Mouse (Mus musculus): ENCODE results near the gene Ube2v1. TPM values are rescaled to one million over a fixed set of nuclear protein-coding genes. Genes with fewer than 3 reads are reported as not detected.
"Not testable (repeated sequence)": the region's sequence is repeated elsewhere in the genome, so short reads cannot be mapped to it uniquely, and the experiment has no call there.

The Ube2v1 gene
- total RNA-seq, 2 experiments from 2014 or later: 45.1 to 86.3 TPM

GRCm38 (mm10) chr2:167625670-167626069 is 6.2 kb downstream of the Ube2v1 start:
- ATAC-seq (ENCODE audit: poor library complexity, severe bottlenecking): no peak

DNA sequence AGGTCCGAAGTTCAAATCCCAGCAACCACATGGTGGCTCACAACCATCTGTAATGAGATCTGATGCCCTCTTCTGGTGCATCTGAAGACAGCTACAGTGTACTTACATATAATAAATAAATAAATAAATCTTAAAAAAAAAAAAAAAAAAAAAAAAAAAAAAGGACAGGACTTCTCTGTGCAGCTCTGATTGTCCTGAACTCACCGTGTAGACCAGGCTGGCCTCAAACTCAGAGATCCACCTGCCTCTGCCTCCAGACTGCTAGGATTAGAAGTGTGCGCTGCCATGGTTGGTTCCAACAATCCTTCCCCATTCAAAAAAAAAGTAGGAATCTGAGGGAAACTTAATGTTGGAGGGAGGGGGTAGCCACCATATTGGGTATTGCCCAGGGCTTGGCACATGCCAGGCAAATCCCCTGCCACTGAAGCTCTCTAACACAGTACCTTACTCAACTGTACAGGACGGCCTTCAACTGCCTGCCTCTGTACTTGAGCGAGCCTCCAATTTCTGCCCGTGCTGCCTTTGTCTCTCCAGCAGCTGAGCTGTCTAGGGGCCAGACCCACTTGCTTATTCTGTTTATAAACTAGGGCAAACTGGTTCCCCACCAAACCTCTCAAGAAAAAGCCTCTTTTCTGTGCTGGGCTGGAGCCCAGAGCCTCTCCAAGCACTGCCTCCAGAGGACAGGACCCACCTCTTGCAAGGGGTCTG is 7.4 kb downstream of the Ube2v1 start:
- no peak for ATAC-seq (ENCODE audit: poor library complexity, severe bottlenecking)

DNA sequence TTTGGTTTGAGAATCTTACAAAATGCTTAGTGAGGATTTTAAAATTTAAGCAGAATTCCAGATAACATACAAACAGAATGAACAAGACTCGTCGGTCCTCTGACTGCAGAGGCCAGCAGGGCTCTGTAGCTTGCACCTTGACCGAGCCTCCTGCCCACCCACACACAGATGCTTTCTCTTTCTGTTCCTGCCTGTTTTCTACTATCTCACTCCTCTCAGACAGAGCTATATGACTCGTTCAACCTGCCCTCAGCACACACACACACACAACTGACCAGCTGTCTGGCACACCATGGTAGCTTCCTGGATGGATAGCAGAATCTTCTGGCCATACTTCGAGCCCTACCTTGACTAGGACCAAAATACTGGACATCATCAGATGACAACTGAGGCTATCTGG is 8.9 kb downstream of the Ube2v1 start:
- no peak for ATAC-seq (ENCODE audit: poor library complexity, severe bottlenecking)

- no peak for ATAC-seq (ENCODE audit: poor library complexity, severe bottlenecking)
Observed at GRCm38 (mm10) chr2:167622352-167622751, 9.5 kb downstream of the Ube2v1 start.

GRCm38 (mm10) chr2:167621255-167622087 is 10.4 kb downstream of the Ube2v1 start:
- no peak for ATAC-seq (ENCODE audit: poor library complexity, severe bottlenecking)

DNA sequence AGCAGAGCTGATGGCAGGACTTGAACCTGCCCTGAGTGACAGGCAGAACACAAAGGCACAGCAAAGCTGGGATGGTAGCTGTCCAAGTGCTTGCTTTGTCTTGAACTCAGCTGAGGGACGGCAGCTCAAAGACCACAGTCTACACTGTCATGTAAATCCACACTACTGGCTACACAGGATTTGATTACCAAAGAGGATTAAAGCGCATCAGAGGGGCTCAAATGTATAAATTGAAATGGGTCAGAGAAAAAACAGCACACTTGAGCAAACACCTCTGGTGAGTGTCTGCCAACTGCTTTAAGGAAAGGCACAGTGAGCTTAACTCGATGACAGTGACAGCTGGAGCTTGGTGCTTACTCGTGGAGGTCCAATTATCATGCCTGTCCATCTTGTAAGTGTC is 14.4 kb downstream of the Ube2v1 start:
- ATAC-seq (ENCODE audit: poor library complexity, severe bottlenecking): no peak

DNA sequence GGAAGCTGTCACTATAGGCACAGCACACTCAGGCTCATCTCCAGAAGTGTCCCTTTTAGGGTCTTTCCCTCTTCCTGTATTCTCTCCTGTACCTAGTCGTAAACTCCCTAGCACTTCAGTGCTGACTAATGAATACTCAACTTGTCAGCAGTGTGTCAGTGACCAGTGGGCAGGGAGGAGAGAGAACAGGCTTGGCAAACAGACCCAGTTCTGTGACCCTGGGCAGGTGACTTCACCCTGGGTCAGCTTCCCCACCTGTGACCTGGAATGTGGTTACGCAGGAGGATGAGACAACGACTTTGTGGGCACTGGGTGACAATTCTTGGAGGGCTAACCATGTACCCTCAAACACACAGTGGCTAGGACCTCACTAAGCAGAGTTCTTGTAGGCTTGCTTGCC is 14.9 kb downstream of the Ube2v1 start:
- ATAC-seq (ENCODE audit: poor library complexity, severe bottlenecking): no peak

- not testable (repeated sequence) for ATAC-seq (ENCODE audit: poor library complexity, severe bottlenecking)
Observed at GRCm38 (mm10) chr2:167613335-167613734, 18.6 kb downstream of the Ube2v1 start.

DNA sequence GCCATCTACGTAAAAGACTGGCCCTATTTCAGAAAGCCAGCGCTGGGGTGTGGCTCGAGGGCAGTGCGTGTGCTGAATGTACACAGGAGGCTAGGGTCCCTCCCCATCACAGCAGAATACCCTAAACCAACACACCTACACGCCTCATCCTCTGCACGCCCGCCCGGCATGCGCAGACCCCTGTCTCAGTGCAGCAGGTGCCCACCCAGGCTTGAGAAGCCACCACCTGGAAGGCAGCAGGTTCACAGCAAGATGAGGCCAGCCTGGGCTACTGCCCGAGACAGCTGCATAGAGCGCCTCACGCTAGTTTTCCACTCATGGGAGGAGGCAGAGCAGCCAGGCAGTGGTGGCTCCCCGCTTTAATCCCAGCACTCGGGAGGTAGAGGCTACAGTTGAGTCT is 19.8 kb downstream of the Ube2v1 start:
- ATAC-seq (ENCODE audit: poor library complexity, severe bottlenecking): no peak

DNA sequence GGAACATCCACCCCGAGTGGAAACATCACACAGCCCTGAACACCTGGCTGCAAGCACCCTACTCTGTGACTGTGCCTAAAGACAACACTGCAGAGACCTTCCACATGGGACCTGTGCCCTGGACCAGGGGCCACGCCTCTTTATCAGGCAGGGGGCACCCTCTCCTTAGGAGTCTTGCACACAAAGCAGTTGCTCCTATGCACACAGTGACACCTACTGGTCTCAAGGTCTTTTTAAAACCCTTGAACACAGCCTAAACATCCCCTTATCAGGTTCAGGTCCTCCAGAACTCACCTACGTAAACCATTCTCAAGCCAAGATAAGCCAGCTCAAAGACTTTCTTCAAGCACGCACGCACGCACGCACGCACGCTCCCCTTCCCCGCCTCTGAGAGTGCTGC is 20.6 kb downstream of the Ube2v1 start:
- ATAC-seq (ENCODE audit: poor library complexity, severe bottlenecking): no peak

- ATAC-seq (ENCODE audit: poor library complexity, severe bottlenecking): no peak
Observed at GRCm38 (mm10) chr2:167606745-167607123, 25.2 kb downstream of the Ube2v1 start.

DNA sequence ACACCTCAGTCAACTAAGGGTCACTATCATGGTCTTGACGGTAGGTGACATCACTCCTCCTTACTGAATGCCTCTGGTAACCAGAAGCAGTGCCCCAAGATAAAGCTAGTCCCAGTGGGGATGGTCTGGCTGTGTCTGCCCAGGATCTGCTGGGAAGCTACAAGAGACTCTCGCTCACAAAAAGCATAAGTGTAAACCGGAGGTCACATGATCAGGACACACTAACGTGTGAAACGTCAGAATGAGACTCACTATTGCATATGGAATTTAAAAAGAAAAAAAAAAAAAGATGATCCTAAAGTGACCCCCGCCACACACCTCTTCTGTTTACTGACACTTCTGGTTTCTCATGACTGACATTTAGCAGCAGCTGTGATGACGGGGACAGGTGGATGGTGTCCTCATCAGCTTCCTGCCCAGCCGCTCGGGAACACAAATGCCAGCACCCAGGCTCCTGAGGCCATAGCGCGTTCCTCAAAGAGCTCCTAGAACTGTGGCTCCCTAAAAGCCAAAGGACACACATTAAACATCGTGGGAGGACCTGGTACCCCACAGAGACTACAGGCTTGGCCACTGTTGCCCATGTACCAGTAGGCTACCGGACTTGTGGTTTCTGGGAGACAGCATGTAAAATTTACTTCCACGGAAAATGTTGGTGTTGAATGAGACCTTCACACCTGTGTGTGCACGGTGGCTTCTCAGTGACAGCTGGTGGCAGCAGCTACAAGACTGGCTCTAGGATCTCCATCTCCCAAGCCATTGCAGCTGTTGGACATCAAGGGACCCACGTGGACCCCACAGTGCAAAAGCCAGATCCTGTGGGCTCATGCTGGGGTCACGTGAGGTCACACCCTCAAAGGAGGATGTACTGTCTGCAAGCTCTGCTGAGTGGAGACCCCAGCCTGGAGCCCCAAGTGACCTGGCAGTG is 25.8 kb downstream of the Ube2v1 start:
- ATAC-seq (ENCODE audit: poor library complexity, severe bottlenecking): no peak

GRCm38 (mm10) chr2:167605178-167605794 is 26.6 kb downstream of the Ube2v1 start:
- ATAC-seq (ENCODE audit: poor library complexity, severe bottlenecking): peak; percentile 91

DNA sequence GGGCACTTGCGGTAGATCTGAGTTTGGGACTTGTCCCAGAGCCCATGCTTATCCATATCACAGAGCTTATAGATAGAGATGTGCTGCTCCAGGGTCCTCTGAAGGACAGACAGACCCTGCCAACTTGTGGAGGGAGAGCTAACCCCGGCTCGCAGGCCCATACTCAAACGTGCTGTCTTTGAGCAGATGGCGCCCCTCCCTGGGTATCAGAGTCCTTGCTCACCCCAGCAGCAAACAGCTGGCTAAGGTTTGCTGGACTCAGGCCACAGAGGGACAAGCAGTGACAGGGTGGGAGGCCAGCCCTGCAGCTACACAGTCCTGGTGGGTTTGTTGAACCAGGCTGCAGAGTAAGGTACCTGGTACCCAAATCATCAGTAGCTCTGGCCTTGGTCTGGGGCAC is 28.9 kb downstream of the Ube2v1 start:
- no peak for ATAC-seq (ENCODE audit: poor library complexity, severe bottlenecking)

DNA sequence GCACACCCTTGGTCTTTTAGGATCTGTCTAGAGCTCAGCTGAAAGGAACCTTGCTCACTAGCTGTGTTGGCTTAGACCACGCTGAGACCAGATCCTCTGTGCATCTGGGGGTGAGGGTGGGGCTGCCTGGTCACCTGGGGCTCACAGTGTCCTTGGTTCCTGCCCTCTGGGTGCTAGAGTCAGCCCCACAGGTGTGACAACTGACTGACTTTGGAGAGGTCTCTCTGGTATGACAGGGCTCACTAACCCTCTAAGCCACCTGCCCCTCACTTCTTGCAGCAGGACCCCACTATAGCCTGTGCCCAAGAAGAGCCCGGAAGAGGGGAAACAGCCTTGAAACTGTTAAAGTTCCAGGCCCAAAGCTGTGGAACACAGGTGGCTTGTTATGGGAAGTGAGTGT is 29.5 kb downstream of the Ube2v1 start:
- ATAC-seq (ENCODE audit: poor library complexity, severe bottlenecking): no peak

DNA sequence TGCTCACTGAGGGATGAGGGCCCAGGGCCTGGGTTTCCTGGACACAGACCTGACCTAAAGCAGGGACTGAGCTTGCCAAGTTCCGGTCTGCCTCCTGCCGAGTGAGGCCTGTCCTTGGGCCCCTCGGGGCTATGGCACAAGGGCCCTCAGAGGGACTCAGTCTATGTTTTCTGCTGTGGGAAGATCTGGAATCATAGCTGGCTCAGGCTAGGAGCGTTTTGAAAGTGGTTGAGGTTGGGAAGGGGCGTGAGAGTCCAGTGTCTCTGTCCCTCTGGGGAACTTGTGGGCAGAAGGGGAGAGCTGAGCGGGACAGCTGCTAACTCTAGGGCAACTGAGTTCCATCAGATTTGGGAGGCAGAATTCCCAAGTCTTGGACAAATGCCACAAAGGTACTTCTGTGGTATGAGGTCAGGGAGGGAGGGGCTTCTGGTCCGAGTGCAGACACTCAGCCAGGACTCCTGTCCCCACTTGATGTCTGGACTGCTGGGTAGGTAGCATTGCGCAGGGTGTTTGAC is 31.4 kb downstream of the Ube2v1 start:
- ATAC-seq (ENCODE audit: poor library complexity, severe bottlenecking): no peak

DNA sequence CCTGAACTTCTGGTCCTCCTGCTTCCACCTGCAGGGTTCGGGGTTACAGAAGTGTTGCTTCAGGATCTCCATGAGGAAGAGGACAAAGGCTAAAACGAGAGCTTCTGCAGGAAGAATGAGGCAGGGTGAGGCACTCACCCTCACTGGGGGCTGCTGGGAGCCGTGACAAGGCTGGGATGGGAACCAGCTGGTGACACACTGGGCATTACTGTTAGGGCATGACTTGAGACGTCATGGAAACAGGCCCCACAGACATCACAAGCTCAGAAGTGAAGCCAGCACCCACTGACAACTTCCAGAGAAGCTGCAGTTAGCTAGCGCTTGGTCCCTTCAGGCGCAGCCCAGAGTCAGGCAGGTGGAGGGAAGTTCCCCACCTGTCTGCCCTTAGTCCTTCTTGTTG is 32.0 kb downstream of the Ube2v1 start:
- no peak for ATAC-seq (ENCODE audit: poor library complexity, severe bottlenecking)

DNA sequence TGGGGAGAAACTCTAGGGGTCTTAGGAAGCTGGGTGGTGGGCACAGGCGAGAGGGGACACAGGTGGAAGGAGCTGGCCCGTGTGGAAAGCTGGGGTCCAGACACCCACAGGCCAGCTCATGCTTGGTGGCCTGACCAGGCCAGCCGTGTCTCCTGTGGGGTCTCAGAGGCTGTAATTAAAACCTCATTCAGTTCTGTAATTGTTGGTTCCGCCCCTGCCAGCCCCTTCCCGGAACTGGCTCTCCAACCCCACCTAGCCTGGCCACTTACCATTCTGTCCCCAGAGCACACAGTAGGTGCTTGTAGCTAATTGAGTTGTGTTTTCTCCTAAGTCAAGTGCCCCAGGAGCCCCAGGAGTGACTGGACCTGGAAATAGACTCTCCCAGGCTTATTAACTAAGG is 32.7 kb downstream of the Ube2v1 start:
- no peak for ATAC-seq (ENCODE audit: poor library complexity, severe bottlenecking)

GRCm38 (mm10) chr2:167597492-167598186 is 34.3 kb downstream of the Ube2v1 start:
- no peak for ATAC-seq (ENCODE audit: poor library complexity, severe bottlenecking)

All from megakaryocyte, adult 5-6 weeks (primary cell).